Mouse (Mus musculus): ENCODE measurements around the gene Mta2. TPM values are rescaled to one million over a fixed set of nuclear protein-coding genes. Genes with fewer than 3 reads are reported as not detected.
A peak's percentile ranks its signal among the peaks of the same experiment; 100 is the strongest.

Mta2 gene
- polyA plus RNA-seq, 1 experiment from 2014 or later: 173 TPM

- Histone ChIP-seq H3K27ac (no peak overlapping the region), H3K27me3 (no peaks in the 10 kb centered on the region), H3K4me2 (no peak overlapping the region), H3K36me3 (peaks cover 80% of the 10 kb centered on the region), H3K4me1 (no peaks in the 10 kb centered on the region), H3K4me3 (no peak overlapping the region), H3K9ac (no peak overlapping the region), H3K9me3 (no peaks in the 10 kb centered on the region)
- no peak for ATAC-seq (ENCODE audit: borderline replicate concordance, extremely low read depth, low FRiP score, low TSS enrichment)
- WGBS: 92% methylated on average over 3 of the region's 3 CpGs
Measured at GRCm38 (mm10) chr19:8914212-8914611, 27.5 kb upstream of the Mta2 start.

- H3K4me3 ChIP-seq: no peak overlapping the region
- no peak overlapping the region for H3K4me2 ChIP-seq
- no peaks in the 10 kb centered on the region for H3K9me3 ChIP-seq
- H3K9ac ChIP-seq: no peak overlapping the region
- ATAC-seq (ENCODE audit: borderline replicate concordance, extremely low read depth, low FRiP score, low TSS enrichment): no peak
- H3K36me3 ChIP-seq: peaks cover 38% of the 10 kb centered on the region
- H3K27ac ChIP-seq: no peak overlapping the region
- no peaks in the 10 kb centered on the region for H3K27me3 ChIP-seq
- peaks cover 14% of the 10 kb centered on the region for H3K4me1 ChIP-seq
- WGBS: 88% methylated on average over 3 of the region's 3 CpGs
Measured at GRCm38 (mm10) chr19:8919000-8919399, 22.7 kb upstream of the Mta2 start.

GRCm38 (mm10) chr19:8919684-8920072 lies 22.0 kb upstream of the Mta2 start:
- WGBS: 60% methylated on average over 6 of the region's 6 CpGs
- H3K4me3 ChIP-seq: peak overlapping the region; percentile 83
- H3K9ac ChIP-seq: no peak overlapping the region
- H3K4me1 ChIP-seq: peaks cover 14% of the 10 kb centered on the region
- no peak for ATAC-seq (ENCODE audit: borderline replicate concordance, extremely low read depth, low FRiP score, low TSS enrichment)
- no peaks in the 10 kb centered on the region for H3K9me3 ChIP-seq
- H3K4me2 ChIP-seq: peak overlapping the region; percentile 72
- no peaks in the 10 kb centered on the region for H3K27me3 ChIP-seq
- H3K36me3 ChIP-seq: peaks cover 31% of the 10 kb centered on the region
- H3K27ac ChIP-seq: peak overlapping the region; percentile 91

- peak within 1 kb of the TSS; percentile 72 for H3K4me2 ChIP-seq
- H3K27ac ChIP-seq: peak within 1 kb of the TSS; percentile 91
- H3K4me1 ChIP-seq: peaks cover 14% of the 10 kb centered on the region
- peaks cover 27% of the 10 kb centered on the region for H3K36me3 ChIP-seq
- WGBS: 2% methylated on average over 47 of the region's 50 CpGs
- H3K27me3 ChIP-seq: no peaks in the 10 kb centered on the region
- ATAC-seq (ENCODE audit: borderline replicate concordance, extremely low read depth, low FRiP score, low TSS enrichment): peak; percentile 99
- peak within 1 kb of the TSS; percentile 83 for H3K4me3 ChIP-seq
- no peaks in the 10 kb centered on the region for H3K9me3 ChIP-seq
- peak within 1 kb of the TSS; percentile 73 for H3K9ac ChIP-seq
Measured at GRCm38 (mm10) chr19:8920073-8920736, 21.5 kb upstream of the Mta2 start, which contains the start of gene B3gat3. TSS of gene B3gat3 (plus strand) at chr19:8920374.

GRCm38 (mm10) chr19:8920836-8921291 lies 20.8 kb upstream of the Mta2 start:
- WGBS: 1% methylated on average over 6 of the region's 6 CpGs
- Histone ChIP-seq H3K27me3 (no peaks in the 10 kb centered on the region), H3K4me3 (peak overlapping the region; percentile 83), H3K9ac (peak overlapping the region; percentile 73), H3K4me1 (peaks cover 14% of the 10 kb centered on the region), H3K9me3 (no peaks in the 10 kb centered on the region), H3K27ac (peak overlapping the region; percentile 91), H3K36me3 (peaks cover 24% of the 10 kb centered on the region), H3K4me2 (peak overlapping the region; percentile 72)
- ATAC-seq (ENCODE audit: borderline replicate concordance, extremely low read depth, low FRiP score, low TSS enrichment): no peak

- Histone ChIP-seq H3K4me3 (peak overlapping the region; percentile 83), H3K9me3 (no peaks in the 10 kb centered on the region), H3K36me3 (peaks cover 20% of the 10 kb centered on the region), H3K4me1 (peaks cover 14% of the 10 kb centered on the region), H3K9ac (peak overlapping the region; percentile 73), H3K27ac (no peak overlapping the region), H3K27me3 (no peaks in the 10 kb centered on the region), H3K4me2 (peak overlapping the region; percentile 72)
- ATAC-seq (ENCODE audit: borderline replicate concordance, extremely low read depth, low FRiP score, low TSS enrichment): no peak
- WGBS: 79% methylated on average over 9 of the region's 9 CpGs
Measured at GRCm38 (mm10) chr19:8921741-8922140, 19.9 kb upstream of the Mta2 start.

GRCm38 (mm10) chr19:8926766-8927165 lies 14.9 kb upstream of the Mta2 start:
- H3K36me3 ChIP-seq: peaks cover 21% of the 10 kb centered on the region; the same call in 1 of the 2 replicates
- ATAC-seq (ENCODE audit: borderline replicate concordance, extremely low read depth, low FRiP score, low TSS enrichment): no peak

GRCm38 (mm10) chr19:8927891-8928525 lies 13.7 kb upstream of the Mta2 start:
- no peak for ATAC-seq (ENCODE audit: borderline replicate concordance, extremely low read depth, low FRiP score, low TSS enrichment)
- 79% methylated on average over 12 of the region's 12 CpGs for WGBS
- no peak overlapping the region for H3K27ac ChIP-seq
- H3K9ac ChIP-seq: no peak overlapping the region
- no peak overlapping the region for H3K4me2 ChIP-seq
- H3K36me3 ChIP-seq: peaks cover 22% of the 10 kb centered on the region; the same call in 1 of the 2 replicates
- no peaks in the 10 kb centered on the region for H3K27me3 ChIP-seq
- H3K4me3 ChIP-seq: no peak overlapping the region
- H3K4me1 ChIP-seq: peaks cover 15% of the 10 kb centered on the region
- no peaks in the 10 kb centered on the region for H3K9me3 ChIP-seq

More at GRCm38 (mm10) chr19:8926766-8927165, 14.9 kb upstream of the Mta2 start:
- H3K27ac ChIP-seq: no peak overlapping the region
- WGBS: 81% methylated on average over 2 of the region's 2 CpGs
- H3K4me2 ChIP-seq: no peak overlapping the region
- H3K4me3 ChIP-seq: no peak overlapping the region
- H3K9ac ChIP-seq: no peak overlapping the region
- no peaks in the 10 kb centered on the region for H3K9me3 ChIP-seq
- no peaks in the 10 kb centered on the region for H3K27me3 ChIP-seq
- peaks cover 16% of the 10 kb centered on the region for H3K4me1 ChIP-seq

GRCm38 (mm10) chr19:8928689-8929223 lies 12.9 kb upstream of the Mta2 start:
- Histone ChIP-seq H3K9ac (peak overlapping the region; percentile 70; the same call in 1 of the 2 replicates), H3K9me3 (no peaks in the 10 kb centered on the region), H3K36me3 (peaks cover 26% of the 10 kb centered on the region; the same call in 1 of the 2 replicates), H3K4me1 (peaks cover 15% of the 10 kb centered on the region), H3K4me2 (peak overlapping the region; percentile 67), H3K27me3 (no peaks in the 10 kb centered on the region), H3K27ac (peak overlapping the region; percentile 92), H3K4me3 (peak overlapping the region; percentile 79)
- 24% methylated on average over 16 of the region's 16 CpGs for WGBS
- ATAC-seq (ENCODE audit: borderline replicate concordance, extremely low read depth, low FRiP score, low TSS enrichment): peak; percentile 7; the same call in 1 of the 2 replicates

- Histone ChIP-seq H3K4me2 (peak within 1 kb of the TSS; percentile 67), H3K36me3 (peaks cover 24% of the 10 kb centered on the region; the same call in 1 of the 2 replicates), H3K9ac (peak within 1 kb of the TSS; percentile 70), H3K4me3 (peak within 1 kb of the TSS; percentile 79), H3K9me3 (no peaks in the 10 kb centered on the region), H3K27me3 (no peaks in the 10 kb centered on the region), H3K27ac (peak within 1 kb of the TSS; percentile 92), H3K4me1 (peaks cover 15% of the 10 kb centered on the region)
- ATAC-seq (ENCODE audit: borderline replicate concordance, extremely low read depth, low FRiP score, low TSS enrichment): peak; percentile 84
- WGBS: 1% methylated on average over 66 of the region's 74 CpGs
Measured at GRCm38 (mm10) chr19:8929224-8930088, 12.2 kb upstream of the Mta2 start, which contains the start of the genes Rom1 and Eml3. TSS of gene Rom1 (minus strand) at chr19:8929356. TSS of gene Eml3 (plus strand) at chr19:8929552.

- no peaks in the 10 kb centered on the region for H3K9me3 ChIP-seq
- no peaks in the 10 kb centered on the region for H3K27me3 ChIP-seq
- H3K9ac ChIP-seq: peak overlapping the region; percentile 70
- peak overlapping the region; percentile 79 for H3K4me3 ChIP-seq
- ATAC-seq (ENCODE audit: borderline replicate concordance, extremely low read depth, low FRiP score, low TSS enrichment): no peak
- H3K27ac ChIP-seq: peak overlapping the region; percentile 92
- H3K4me2 ChIP-seq: peak overlapping the region; percentile 67
- peaks cover 30% of the 10 kb centered on the region for H3K36me3 ChIP-seq
- whole genome bisulfite sequencing: 4% methylated on average over 11 of the region's 11 CpGs
- H3K4me1 ChIP-seq: peaks cover 15% of the 10 kb centered on the region
Measured at GRCm38 (mm10) chr19:8930117-8930516, 11.6 kb upstream of the Mta2 start.

Data from lung, embryonic 15.5 days (tissue).